ENCODE assay signal across 16 mouse cellular contexts in genomic region chr15:77031271-77031670, GRCm38 (mm10). TPM values are rescaled to one million over a fixed set of nuclear protein-coding genes. Genes with fewer than 3 reads are reported as not detected.
"Had no signal": no experiment of that assay in that cellular context is flagged by ENCODE, and none has a peak within 500 bp of the region (broad histone marks: within the 10 kb centered on the region; RNA-seq: fewer than 3 reads in every experiment).

No protein-coding gene starts in this region.

- H3K9me3 ChIP-seq: limb, embryonic 15.5 days; liver, embryonic 13.5 days; lung, embryonic 15.5 days; midbrain, embryonic 12.5 days; neural tube, embryonic 15.5 days had no signal

- H3K9ac ChIP-seq: limb, embryonic 15.5 days; liver, embryonic 13.5 days; liver, postnatal 0 days; lung, embryonic 15.5 days; midbrain, embryonic 12.5 days; neural tube, embryonic 15.5 days had no signal

- ATAC-seq: liver, postnatal 0 days had no signal

- H3K4me3 ChIP-seq: limb, embryonic 15.5 days; liver, embryonic 13.5 days; lung, embryonic 15.5 days; midbrain, embryonic 12.5 days; neural tube, embryonic 15.5 days had no signal

- H3K4me2 ChIP-seq: limb, embryonic 15.5 days; liver, embryonic 13.5 days; lung, embryonic 15.5 days; midbrain, embryonic 12.5 days; neural tube, embryonic 15.5 days had no signal

- H3K27me3 ChIP-seq: limb, embryonic 15.5 days; lung, embryonic 15.5 days; midbrain, embryonic 12.5 days; neural tube, embryonic 15.5 days had no signal

- H3K36me3 ChIP-seq: limb, embryonic 15.5 days; liver, embryonic 13.5 days; lung, embryonic 15.5 days; midbrain, embryonic 12.5 days; neural tube, embryonic 15.5 days had no signal

- DNase-seq: kidney, postnatal 25 days; left cerebral cortex, postnatal 4 days; liver, embryonic 13.5 days; liver, postnatal 0 days; lung, postnatal 14 days; right cerebral cortex, adult 18-20 months; thymus, postnatal 4 days had no signal

- H3K27ac ChIP-seq: limb, embryonic 15.5 days; liver, embryonic 13.5 days; lung, embryonic 15.5 days; midbrain, embryonic 12.5 days; neural tube, embryonic 15.5 days; stomach, postnatal 0 days had no signal

RNA-seq across cellular contexts. Expression of gene Apol6, which starts 13.3 kb away (rescaled TPM):
- total RNA-seq: layer of hippocampus, postnatal 25 days; left cerebral cortex, postnatal 4 days; megakaryocyte-erythroid progenitor cell, adult 5-6 weeks had no signal
- polyA plus RNA-seq: kidney, embryonic 16.5 days; liver, postnatal 0 days; lung, embryonic 15.5 days; midbrain, embryonic 12.5 days; neural tube, embryonic 11.5 days; neural tube, embryonic 15.5 days had no signal

RNA-seq across cellular contexts. Expression of gene Mb, which starts 19.2 kb away (rescaled TPM):
- total RNA-seq: left cerebral cortex, postnatal 4 days; megakaryocyte-erythroid progenitor cell, adult 5-6 weeks had no signal
- polyA plus RNA-seq: midbrain, embryonic 12.5 days had no signal
